Mouse (Mus musculus) G1E (cell line): ENCODE results near the gene Cd44. TPM values are rescaled to one million over a fixed set of nuclear protein-coding genes. Genes with fewer than 3 reads are reported as not detected.

Source experiments
- ATAC-seq: 2 replicates; pipeline ENCODE4 v1.8.0; 2016; ENCODE audit warnings: mild to moderate bottlenecking; ENCODE audit not compliant: insufficient number of reproducible peaks, poor library complexity, low FRiP score, severe bottlenecking; ENCODE audit errors: extremely low read depth
- DNase-seq: peaks from one replicate; pipeline ENCODE4 v3.0.0; 2012; ENCODE audit warnings: low spot score
- H3K27me3 ChIP-seq: 2 replicates; pipeline ENCODE4 v1.6.1; 2012; ENCODE audit warnings: mild to moderate bottlenecking, low read length, inconsistent platforms; ENCODE audit not compliant: insufficient read depth
- H3K36me3 ChIP-seq: replicated peaks from 2 replicates; pipeline ENCODE3; 2012; ENCODE audit warnings: mild to moderate bottlenecking, inconsistent platforms
- H3K4me1 ChIP-seq: 2 replicates; pipeline ENCODE4 v1.6.1; 2012; ENCODE audit warnings: low read depth, low read length, inconsistent platforms, mixed read lengths; ENCODE audit not compliant: insufficient read depth
- H3K4me3 ChIP-seq: 2 replicates; pipeline ENCODE4 v1.5.1; 2012; ENCODE audit warnings: low read depth, mild to moderate bottlenecking, inconsistent platforms, low read length, moderate library complexity, mixed read lengths
- H3K9me3 ChIP-seq: replicated peaks from 2 replicates; pipeline ENCODE4 v1.6.1; 2012; ENCODE audit warnings: inconsistent platforms
- CTCF ChIP-seq: IDR thresholded peaks from 2 replicates; pipeline ENCODE4 v1.5.1; 2012; ENCODE audit warnings: low read depth, low read length, inconsistent platforms, mixed read lengths
- GATA1 ChIP-seq: IDR thresholded peaks from 2 replicates; pipeline ENCODE4 v1.6.1; 2012; ENCODE audit warnings: borderline replicate concordance, low read length, inconsistent platforms, mixed read lengths
- GATA2 ChIP-seq: IDR thresholded peaks from 2 replicates; pipeline ENCODE4 v1.6.1; 2012; ENCODE audit warnings: low read depth, low read length, inconsistent platforms, borderline replicate concordance
- POLR2AphosphoS5 ChIP-seq: IDR thresholded peaks from 2 replicates; pipeline ENCODE4 v1.6.1; 2012; ENCODE audit warnings: low read depth, low read length, inconsistent platforms; ENCODE audit not compliant: insufficient replicate concordance
- TAL1 ChIP-seq: conservative IDR thresholded peaks from 2 replicates; pipeline ENCODE4 v1.6.1; 2012; ENCODE audit warnings: low read depth, low read length, inconsistent platforms, mixed read lengths
- polyA plus RNA-seq: library from polyadenylated mRNA; stranded (reverse); fragments of >175 nt; gene quantifications from 2 replicates; pipeline ENCODE4 v1.2.3, GENCODE M21; 2012
- total RNA-seq, 2 experiments: library from RNA; stranded (forward) in 1 of 2; stranded (reverse) in 1 of 2; fragments of 200-1000 nt in 1 of 2; fragments of >200 nt in 1 of 2; fragmentation: Nextera tagmentation in 1 of 2; gene quantifications; 2 replicates each; pipeline ENCODE4 v1.2.3; 2014 to 2017

Cd44 gene
- total and polyA plus RNA-seq, 3 experiments, result 5.5 to 79.2 (median 39.8) TPM

DNA sequence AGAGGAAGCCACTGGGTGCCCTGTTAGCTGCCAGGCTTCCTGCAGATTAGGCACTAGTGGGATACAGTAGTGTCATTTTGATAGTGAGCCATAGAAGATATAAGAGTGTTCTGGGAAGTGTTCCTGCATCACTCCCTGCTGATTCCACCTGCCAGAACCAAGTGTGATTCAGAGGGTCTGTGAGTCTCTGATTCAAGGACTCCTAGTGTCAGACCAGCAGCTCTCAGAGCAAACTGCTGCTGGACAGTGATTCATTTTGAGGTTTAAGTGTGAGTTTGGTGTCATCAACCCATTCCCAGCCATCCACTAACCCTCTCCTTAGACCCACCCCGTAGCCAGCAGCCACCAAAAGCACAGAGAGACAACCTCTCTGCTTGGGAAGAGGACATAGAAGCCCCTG is 6.3 kb downstream of the Cd44 start:
- no peaks in the 10 kb centered on the region for H3K27me3 ChIP-seq
- ATAC-seq (no peak), DNase-seq (no peak)
- H3K36me3 ChIP-seq, result peaks cover 82% of the 10 kb centered on the region
- H3K4me1 ChIP-seq, result peaks cover 75% of the 10 kb centered on the region
- no peak for TF ChIP-seq GATA2
- no peak for TF ChIP-seq TAL1
- TF ChIP-seq CTCF, result no peak
- no peak for TF ChIP-seq GATA1
- no peak for TF ChIP-seq POLR2AphosphoS5
- no peaks in the 10 kb centered on the region for H3K9me3 ChIP-seq
- no peak overlapping the region for H3K4me3 ChIP-seq

DNA sequence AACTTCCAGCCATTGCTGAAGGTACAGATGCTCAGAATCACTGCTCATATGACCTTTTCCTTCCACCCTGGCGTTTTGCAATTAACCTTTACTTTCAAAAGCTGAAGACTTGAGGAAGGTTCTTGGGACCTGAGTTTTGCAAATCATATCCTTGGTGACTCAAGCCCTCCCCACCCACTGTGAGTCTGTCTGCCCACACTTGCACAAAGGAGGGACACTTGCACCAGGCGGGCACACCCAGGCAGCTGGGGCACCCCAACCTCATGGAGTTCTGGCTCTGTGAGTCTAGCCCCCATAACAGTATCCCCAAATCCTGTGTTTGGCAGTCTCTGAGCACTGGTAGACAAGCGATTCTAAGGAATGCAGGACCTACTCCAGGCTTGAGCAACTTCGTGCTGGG is 6.7 kb downstream of the Cd44 start:
- Histone ChIP-seq H3K4me1 (peaks cover 72% of the 10 kb centered on the region), H3K9me3 (no peaks in the 10 kb centered on the region), H3K27me3 (no peaks in the 10 kb centered on the region), H3K4me3 (no peak overlapping the region), H3K36me3 (peaks cover 85% of the 10 kb centered on the region)
- TF ChIP-seq GATA2 (no peak), POLR2AphosphoS5 (no peak), GATA1 (no peak), CTCF (no peak), TAL1 (no peak)
- DNase-seq, result no peak
- no peak for ATAC-seq

GRCm38 (mm10) chr2:102888688-102889225 is 12.7 kb downstream of the Cd44 start:
- Histone ChIP-seq H3K36me3 (peaks cover 81% of the 10 kb centered on the region), H3K27me3 (no peaks in the 10 kb centered on the region), H3K9me3 (no peaks in the 10 kb centered on the region), H3K4me1 (peaks cover 70% of the 10 kb centered on the region), H3K4me3 (no peak overlapping the region)
- TF ChIP-seq GATA2, result no peak
- TF ChIP-seq GATA1, result no peak
- TF ChIP-seq POLR2AphosphoS5, result no peak
- no peak for TF ChIP-seq CTCF
- TF ChIP-seq TAL1, result no peak
- no peak for DNase-seq
- no peak for ATAC-seq

DNA sequence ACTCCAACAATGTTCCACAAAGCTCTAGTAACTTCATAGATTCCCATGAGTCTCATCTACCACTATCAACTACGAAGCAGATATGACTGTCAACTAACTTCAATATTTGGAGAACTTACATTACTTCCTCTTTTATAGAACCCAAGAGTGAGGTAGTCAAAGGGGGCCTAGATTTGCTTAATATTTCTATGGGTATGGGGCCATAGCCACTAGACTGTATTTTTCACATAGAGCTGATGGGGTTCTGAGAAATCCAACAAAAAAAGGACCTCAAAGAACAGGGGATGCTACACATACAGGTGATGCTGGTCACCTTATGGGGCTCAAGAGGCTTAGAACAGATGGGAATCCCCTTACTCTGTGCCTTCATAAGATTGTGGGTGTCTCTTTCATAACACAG is 14.3 kb downstream of the Cd44 start:
- no peak for TF ChIP-seq POLR2AphosphoS5
- no peak for TF ChIP-seq TAL1
- no peak for TF ChIP-seq GATA1
- no peak for TF ChIP-seq GATA2
- TF ChIP-seq CTCF, result no peak
- no peak for DNase-seq
- Histone ChIP-seq H3K36me3 (peaks cover 79% of the 10 kb centered on the region), H3K4me1 (peaks cover 65% of the 10 kb centered on the region), H3K9me3 (no peaks in the 10 kb centered on the region), H3K4me3 (no peak overlapping the region), H3K27me3 (no peaks in the 10 kb centered on the region)
- peak; percentile 51; the same call in 1 of the 2 replicates for ATAC-seq

GRCm38 (mm10) chr2:102886306-102886935 is 15.0 kb downstream of the Cd44 start:
- no peak overlapping the region for H3K4me3 ChIP-seq
- H3K27me3 ChIP-seq, result no peaks in the 10 kb centered on the region
- TF ChIP-seq POLR2AphosphoS5 (no peak), CTCF (no peak), GATA2 (no peak), GATA1 (no peak), TAL1 (peak; percentile 53)
- H3K36me3 ChIP-seq, result peaks cover 79% of the 10 kb centered on the region
- peaks cover 67% of the 10 kb centered on the region for H3K4me1 ChIP-seq
- no peaks in the 10 kb centered on the region for H3K9me3 ChIP-seq
- ATAC-seq (peak; percentile 50), DNase-seq (no peak)

DNA sequence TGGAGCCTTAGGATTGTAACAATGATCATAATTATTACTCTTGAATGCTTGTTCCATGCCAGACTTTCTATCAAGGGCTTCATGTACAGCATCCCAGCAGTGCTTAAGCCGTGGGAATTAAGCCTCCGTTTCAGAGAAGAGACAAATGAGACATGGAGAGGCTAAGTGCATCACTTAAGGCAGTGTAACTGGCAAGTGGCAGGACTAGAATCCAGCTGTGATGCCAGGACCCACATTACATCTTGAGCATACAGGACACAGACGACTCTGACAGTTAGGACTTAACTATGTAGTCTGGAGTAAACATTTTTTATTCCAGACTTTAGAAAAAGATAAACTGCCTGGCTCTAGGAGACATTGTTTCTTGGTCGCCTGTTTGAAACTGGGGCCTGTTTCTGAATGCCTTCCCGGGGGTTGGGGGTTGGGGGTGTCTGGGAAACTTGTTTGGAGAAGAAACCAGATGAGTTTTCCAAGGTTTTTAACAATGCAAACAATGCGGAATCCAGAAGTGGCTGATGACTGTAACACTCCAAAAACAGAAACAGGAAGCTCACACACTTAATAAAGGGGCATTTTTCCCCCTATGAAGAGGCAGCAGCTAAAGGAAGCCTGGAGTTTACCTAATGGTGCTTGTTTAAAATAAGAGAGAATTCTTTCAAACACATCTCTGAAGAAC is 18.7 kb downstream of the Cd44 start:
- H3K36me3 ChIP-seq, result peaks cover 77% of the 10 kb centered on the region

More for the DNA sequence above, 18.7 kb downstream of the Cd44 start:
- H3K27me3 ChIP-seq, result no peaks in the 10 kb centered on the region
- no peak for ATAC-seq
- H3K9me3 ChIP-seq, result no peaks in the 10 kb centered on the region
- no peak for DNase-seq
- no peak overlapping the region for H3K4me3 ChIP-seq
- no peak for TF ChIP-seq GATA1
- TF ChIP-seq CTCF, result no peak
- no peak for TF ChIP-seq TAL1
- no peak for TF ChIP-seq POLR2AphosphoS5
- no peak for TF ChIP-seq GATA2
- peaks cover 60% of the 10 kb centered on the region for H3K4me1 ChIP-seq
